Mouse (Mus musculus) forebrain, embryonic 12.5 days (tissue): ENCODE results near the gene Tmem179b. TPM values are rescaled to one million over a fixed set of nuclear protein-coding genes. Genes with fewer than 3 reads are reported as not detected.

ENCODE experiments used
- ATAC-seq: fragments of 200-750 bp; cut with Nextera tagmentation; 2 replicates; pipeline ENCODE4 v1.8.0; 2017; ENCODE audit warnings: moderate TSS enrichment; ENCODE audit not compliant: low FRiP score
- H3K27ac ChIP-seq: fragments of 300-500 bp; sonication (generic); 2 replicates; pipeline ENCODE4 v1.5.1; 2016; ENCODE audit warnings: mild to moderate bottlenecking
- H3K27me3 ChIP-seq: fragments of 300-500 bp; sonication (generic); 2 replicates; pipeline ENCODE4 v1.6.1; 2016; ENCODE audit warnings: mild to moderate bottlenecking
- H3K36me3 ChIP-seq: fragments of 300-500 bp; sonication (generic); replicated peaks from 2 replicates; pipeline ENCODE4 v1.6.1; 2016; ENCODE audit warnings: mild to moderate bottlenecking
- H3K4me1 ChIP-seq: fragments of 300-500 bp; sonication (generic); 2 replicates; pipeline ENCODE4 v1.6.1; 2016
- H3K4me2 ChIP-seq: fragments of 300-500 bp; sonication (generic); 2 replicates; pipeline ENCODE4 v1.6.1; 2016; ENCODE audit warnings: mild to moderate bottlenecking, moderate library complexity
- H3K4me3 ChIP-seq: fragments of 300-500 bp; sonication (generic); replicated peaks from 2 replicates; pipeline ENCODE4 v1.5.1; 2016; ENCODE audit warnings: mild to moderate bottlenecking
- H3K9ac ChIP-seq: fragments of 300-500 bp; sonication (generic); 2 replicates; pipeline ENCODE4 v1.6.1; 2016; ENCODE audit warnings: mild to moderate bottlenecking
- H3K9me3 ChIP-seq: fragments of 300-500 bp; sonication (generic); 2 replicates; pipeline ENCODE4 v1.6.1; 2016
- WGBS: fragments of 180-500 bp; shearing (Covaris S2); methylation state at CpG from one replicate; pipeline ENCODE4 v1.1.7; 2016; 5-methylcytosine and 5-hydroxymethylcytosine counted together
- polyA plus RNA-seq: library from polyadenylated mRNA; unstranded; fragments of >200 nt; fragmentation: Nextera tagmentation; extraction: Ambion mirVana; gene quantifications from 2 replicates; pipeline ENCODE4 v1.2.1, GENCODE M21; 2016

Gene Tmem179b
- 34.4 and 36.9 TPM in 2 replicates for polyA plus RNA-seq

DNA sequence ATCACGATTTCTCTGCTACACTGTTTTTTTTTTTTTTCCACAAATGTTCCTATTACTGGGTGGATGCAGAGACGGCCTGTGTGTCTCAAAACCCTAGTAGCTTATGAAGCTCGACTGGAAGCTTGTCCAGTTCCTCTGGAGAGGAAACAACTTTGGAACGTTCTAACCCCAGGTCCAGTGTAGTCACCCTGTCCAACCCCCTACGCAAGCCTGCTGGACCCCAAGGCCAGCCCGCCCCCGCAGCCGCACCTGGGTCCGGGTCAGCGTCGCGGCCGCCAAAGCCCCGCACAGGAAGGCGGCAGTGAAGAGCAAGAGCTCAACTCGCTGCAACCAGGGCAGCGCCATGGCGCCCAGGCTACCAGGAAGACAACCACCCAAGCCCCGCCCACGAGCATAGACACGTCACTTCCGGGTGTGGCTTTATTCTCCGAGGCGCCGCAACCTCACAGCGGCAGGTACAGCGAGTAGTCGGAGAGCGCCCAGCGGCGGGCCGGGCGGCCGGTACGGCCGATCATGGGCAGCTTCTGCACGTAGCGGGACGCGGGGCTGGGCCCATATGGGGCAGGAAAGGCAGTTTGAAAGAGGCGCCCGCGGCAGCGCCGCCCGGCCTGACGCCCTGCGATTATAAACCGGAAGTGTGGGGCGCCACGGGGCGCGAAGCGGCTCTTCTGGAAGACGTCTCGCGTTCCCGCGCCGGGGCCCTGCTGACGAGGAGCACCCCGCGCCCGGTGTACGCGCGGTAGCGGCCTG lies at the start of gene Tmem179b:
Tmem179b (minus strand) TSS at position 382 of the 750 bp plus-strand sequence.
- under 1% methylated on average over 68 of the region's 68 CpGs for WGBS
- peak within 1 kb of the TSS; percentile 98 for H3K4me2 ChIP-seq
- H3K9ac ChIP-seq: peak within 1 kb of the TSS; percentile 92
- H3K36me3 ChIP-seq: peaks cover 40% of the 10 kb centered on the region
- peaks cover 34% of the 10 kb centered on the region for H3K4me1 ChIP-seq
- H3K4me3 ChIP-seq: peak within 1 kb of the TSS; percentile 77
- H3K9me3 ChIP-seq: no peaks in the 10 kb centered on the region
- H3K27ac ChIP-seq: peak within 1 kb of the TSS; percentile 98
- ATAC-seq: peak; percentile 95
- no peaks in the 10 kb centered on the region for H3K27me3 ChIP-seq

DNA sequence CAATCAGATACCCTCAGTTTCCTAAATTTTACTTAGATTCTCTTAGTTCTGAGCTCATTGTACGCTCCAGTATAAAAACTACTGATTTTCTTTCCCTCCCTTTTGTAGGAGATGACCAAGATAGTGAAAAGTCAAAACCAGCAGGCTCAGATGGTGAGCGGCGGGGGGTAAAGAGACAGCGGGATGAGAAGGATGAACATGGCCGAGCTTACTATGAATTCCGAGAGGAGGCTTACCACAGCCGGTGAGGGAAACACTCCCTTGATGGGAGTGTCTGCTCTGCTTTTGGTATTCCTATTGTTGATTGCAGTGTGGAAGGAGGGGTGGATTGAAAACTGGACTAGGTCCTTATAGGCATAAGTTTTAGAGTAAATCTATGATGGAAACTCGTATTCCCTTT lies 48.4 kb upstream of the Tmem179b start:
- Histone ChIP-seq H3K9ac (peak overlapping the region; percentile 98; the same call in 1 of the 2 replicates), H3K9me3 (no peaks in the 10 kb centered on the region), H3K4me3 (peak overlapping the region; percentile 99), H3K36me3 (peaks cover 51% of the 10 kb centered on the region), H3K27ac (no peak overlapping the region), H3K27me3 (no peaks in the 10 kb centered on the region), H3K4me2 (peak overlapping the region; percentile 98), H3K4me1 (peaks cover 31% of the 10 kb centered on the region)
- ATAC-seq: no peak
- WGBS: 73% methylated on average over 8 of the region's 8 CpGs

DNA sequence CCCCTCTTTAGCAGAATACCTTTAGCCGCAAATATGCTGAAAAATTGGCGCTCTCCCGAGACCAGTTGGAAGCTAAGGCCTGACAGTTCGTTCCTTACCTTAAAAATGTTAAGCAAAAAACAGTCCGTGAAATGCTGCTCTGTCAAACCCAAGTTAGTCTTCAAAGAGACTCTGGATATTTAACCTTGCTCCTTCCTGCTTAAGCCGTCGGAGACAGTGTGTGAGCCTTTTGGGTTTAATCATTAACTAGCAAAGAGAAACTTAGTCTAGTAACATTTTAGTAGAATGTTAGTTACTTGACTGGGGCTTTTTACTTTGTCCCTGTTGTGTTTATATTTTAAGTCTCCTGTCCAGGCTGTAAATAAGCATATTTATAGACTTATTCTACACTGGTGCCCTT lies 46.9 kb upstream of the Tmem179b start:
- WGBS: 3% methylated on average over 7 of the region's 7 CpGs
- Histone ChIP-seq H3K4me1 (peaks cover 46% of the 10 kb centered on the region), H3K4me2 (peak overlapping the region; percentile 98), H3K9me3 (no peaks in the 10 kb centered on the region), H3K27ac (peak overlapping the region; percentile 100; the same call in 1 of the 2 replicates), H3K4me3 (peak overlapping the region; percentile 99), H3K27me3 (no peaks in the 10 kb centered on the region), H3K9ac (peak overlapping the region; percentile 98), H3K36me3 (peaks cover 41% of the 10 kb centered on the region)
- ATAC-seq: no peak

DNA sequence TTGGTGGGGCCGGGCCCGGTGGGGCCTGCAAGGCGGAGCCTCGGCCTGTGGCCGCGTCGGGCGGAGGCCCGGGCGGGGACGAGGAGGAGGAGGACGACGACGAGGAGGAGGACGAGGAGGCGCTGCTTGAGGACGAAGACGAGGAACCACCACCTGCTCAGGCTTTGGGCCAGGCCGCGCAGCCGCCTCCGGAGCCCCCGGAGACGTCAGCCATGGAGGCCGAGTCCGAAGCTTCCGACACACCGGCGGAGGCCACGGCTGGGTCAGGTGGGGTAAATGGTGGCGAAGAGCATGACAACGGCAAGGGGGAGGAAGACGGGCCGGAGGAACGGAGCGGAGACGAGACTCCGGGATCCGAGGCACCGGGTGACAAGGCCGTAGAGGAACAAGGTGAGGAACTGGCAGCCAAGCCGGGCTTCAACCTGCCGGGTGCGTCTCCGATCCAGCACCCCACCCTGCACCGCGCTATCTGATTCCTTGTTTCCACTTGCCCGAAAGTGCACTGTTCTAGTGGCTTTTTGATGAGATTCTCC lies 46.2 kb upstream of the Tmem179b start:
- peaks cover 52% of the 10 kb centered on the region for H3K4me1 ChIP-seq
- H3K36me3 ChIP-seq: peaks cover 40% of the 10 kb centered on the region
- ATAC-seq: peak; percentile 22; the same call in 1 of the 2 replicates
- no peaks in the 10 kb centered on the region for H3K27me3 ChIP-seq
- H3K9me3 ChIP-seq: no peaks in the 10 kb centered on the region
- under 1% methylated on average over 48 of the region's 48 CpGs for WGBS
- peak overlapping the region; percentile 100 for H3K27ac ChIP-seq
- H3K4me3 ChIP-seq: peak overlapping the region; percentile 99
- peak overlapping the region; percentile 98 for H3K4me2 ChIP-seq
- peak overlapping the region; percentile 98 for H3K9ac ChIP-seq

DNA sequence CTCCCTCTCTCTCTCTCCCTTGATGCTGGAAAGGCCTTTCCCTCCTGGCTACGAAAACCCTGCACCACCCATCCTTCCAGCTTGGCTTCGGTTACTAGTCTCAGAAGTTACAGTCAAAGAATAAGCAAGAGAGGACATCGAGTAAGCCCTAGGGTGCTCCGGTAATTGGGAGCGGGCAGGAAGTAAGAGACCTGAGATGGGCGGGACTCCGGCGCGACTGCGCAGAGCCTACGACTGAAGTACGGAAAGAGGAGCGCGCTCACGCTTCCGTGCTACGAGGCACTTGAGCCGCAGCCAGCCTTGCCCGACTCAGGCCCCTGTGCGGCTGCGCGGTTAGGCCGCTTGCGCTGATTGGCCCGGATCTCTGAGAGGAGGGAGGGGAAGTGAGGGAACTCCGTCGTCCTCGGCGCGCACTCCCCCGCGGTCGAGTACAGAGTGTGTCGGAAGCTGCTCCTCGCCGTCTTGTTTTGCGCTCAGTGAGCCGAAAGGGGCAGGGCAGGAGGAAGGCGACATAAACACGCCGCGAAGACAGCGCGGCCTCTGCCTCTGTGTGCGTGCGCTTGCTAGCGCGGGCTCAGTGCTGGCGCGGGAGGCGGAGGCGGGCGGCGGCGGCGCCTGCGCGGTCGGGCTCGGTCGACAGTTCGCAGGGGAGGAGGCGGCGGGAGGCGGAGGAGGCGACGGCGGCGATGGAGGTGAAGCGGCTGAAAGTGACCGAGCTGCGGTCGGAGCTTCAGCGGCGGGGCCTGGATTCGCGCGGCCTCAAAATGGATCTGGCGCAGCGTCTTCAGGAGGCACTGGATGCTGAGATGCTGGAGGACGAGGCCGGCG lies 45.5 kb upstream of the Tmem179b start, which contains the start of gene Hnrnpul2:
Hnrnpul2 (plus strand) TSS at position 415 of the 828 bp plus-strand sequence.
- under 1% methylated on average over 73 of the region's 83 CpGs for WGBS
- no peaks in the 10 kb centered on the region for H3K27me3 ChIP-seq
- H3K9me3 ChIP-seq: no peaks in the 10 kb centered on the region
- H3K27ac ChIP-seq: peak within 1 kb of the TSS; percentile 100
- H3K9ac ChIP-seq: peak within 1 kb of the TSS; percentile 98
- H3K4me3 ChIP-seq: peak within 1 kb of the TSS; percentile 99
- H3K36me3 ChIP-seq: peaks cover 39% of the 10 kb centered on the region
- H3K4me2 ChIP-seq: peak within 1 kb of the TSS; percentile 98
- peaks cover 55% of the 10 kb centered on the region for H3K4me1 ChIP-seq
- peak; percentile 96 for ATAC-seq

DNA sequence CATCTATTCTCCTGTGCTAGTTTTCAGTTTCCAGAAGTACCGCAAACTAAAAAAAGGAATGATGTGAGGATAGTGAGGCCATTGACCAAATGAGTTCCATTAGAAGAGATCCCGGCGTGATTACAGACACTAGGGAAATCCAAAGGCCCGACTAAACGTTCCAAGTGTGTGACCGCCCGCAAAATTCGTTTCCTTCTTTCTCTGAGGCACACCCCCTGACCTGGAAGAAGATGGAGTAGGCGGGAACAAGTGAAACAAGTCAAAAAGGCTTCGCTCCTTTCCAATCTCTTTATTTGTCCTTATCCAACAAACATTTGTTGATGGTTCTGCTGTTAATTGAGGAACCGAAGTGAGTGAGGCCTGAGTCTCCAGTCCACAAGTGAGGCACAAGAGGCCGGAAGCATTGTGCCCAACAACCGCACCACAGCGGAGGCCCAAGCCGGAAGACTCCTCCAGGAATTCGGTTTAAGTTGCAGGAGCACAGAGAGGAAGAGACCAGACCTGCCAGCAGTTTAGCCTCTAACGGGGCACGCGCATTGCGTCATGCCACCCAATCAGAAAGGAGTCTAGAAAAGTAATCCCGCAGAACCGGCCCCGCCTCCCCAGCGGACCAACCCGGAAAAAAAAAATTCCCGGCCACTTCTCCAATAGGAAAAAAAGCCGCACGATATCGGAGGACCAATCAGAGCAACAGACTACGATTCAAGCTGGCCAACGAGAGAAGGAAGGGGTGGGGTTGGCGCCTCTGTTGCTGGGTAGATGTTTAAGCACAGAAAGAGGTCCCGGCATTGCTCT lies 44.7 kb upstream of the Tmem179b start, which contains the start of gene Ttc9c:
Ttc9c (minus strand) TSS at position 533 of the 795 bp plus-strand sequence.
- H3K9ac ChIP-seq: peak within 1 kb of the TSS; percentile 98
- H3K4me3 ChIP-seq: peak within 1 kb of the TSS; percentile 99
- peaks cover 55% of the 10 kb centered on the region for H3K4me1 ChIP-seq
- peaks cover 38% of the 10 kb centered on the region for H3K36me3 ChIP-seq
- WGBS: under 1% methylated on average over 33 of the region's 33 CpGs
- H3K4me2 ChIP-seq: peak within 1 kb of the TSS; percentile 98
- ATAC-seq: peak; percentile 94
- H3K9me3 ChIP-seq: no peaks in the 10 kb centered on the region
- H3K27me3 ChIP-seq: no peaks in the 10 kb centered on the region
- peak within 1 kb of the TSS; percentile 100 for H3K27ac ChIP-seq

DNA sequence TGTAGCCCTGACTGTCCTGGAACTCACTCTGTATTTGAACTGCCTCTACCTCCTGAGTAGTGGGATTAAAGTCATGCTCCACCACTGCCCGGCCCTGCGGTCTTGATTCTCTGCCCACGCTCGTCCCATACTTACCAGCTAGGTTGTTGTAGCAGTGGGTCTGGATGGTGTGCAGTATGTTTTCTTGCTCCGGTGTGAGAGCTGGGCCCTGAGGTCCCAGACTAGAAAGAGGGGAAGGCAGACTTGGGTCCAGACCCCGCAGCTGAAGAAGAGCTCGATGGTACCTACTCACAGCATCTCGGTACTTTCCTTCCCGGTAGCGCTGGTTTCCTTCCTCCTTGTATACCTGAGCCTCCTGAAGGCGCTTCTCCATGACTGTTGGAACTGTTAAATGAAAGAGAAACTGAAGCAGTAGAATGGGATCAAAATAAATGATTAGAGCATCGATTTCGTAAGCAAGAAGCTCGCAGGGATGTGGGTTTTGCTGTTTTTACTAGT lies 44.1 kb upstream of the Tmem179b start:
- Histone ChIP-seq H3K4me1 (peaks cover 53% of the 10 kb centered on the region), H3K36me3 (peaks cover 37% of the 10 kb centered on the region), H3K4me2 (peak overlapping the region; percentile 98), H3K9ac (peak overlapping the region; percentile 87), H3K27ac (peak overlapping the region; percentile 100), H3K4me3 (peak overlapping the region; percentile 99), H3K27me3 (no peaks in the 10 kb centered on the region), H3K9me3 (no peaks in the 10 kb centered on the region)
- 29% methylated on average over 14 of the region's 14 CpGs for WGBS
- no peak for ATAC-seq

DNA sequence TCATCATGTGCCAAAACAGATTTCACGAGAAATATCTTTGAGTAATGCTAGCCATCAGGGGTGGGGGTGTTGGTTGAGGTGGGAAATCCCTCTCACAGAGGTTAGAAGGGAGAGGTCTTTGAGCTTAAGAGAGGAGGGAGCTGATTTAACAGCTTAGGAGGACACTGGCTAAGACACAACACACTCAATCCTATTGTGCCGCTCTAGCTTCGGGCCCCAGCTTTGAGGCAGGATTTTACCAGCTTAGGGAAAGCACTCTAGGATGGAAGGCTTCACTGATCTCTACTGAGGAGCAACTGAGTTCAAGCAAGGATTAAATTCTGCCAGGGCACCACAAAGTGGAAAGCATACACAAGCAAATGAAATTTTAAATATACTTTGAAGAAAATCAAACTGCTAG lies 42.7 kb upstream of the Tmem179b start:
- 0 out of 2 replicates have a peak overlapping the region, but pooled peaks have one; percentile 12 for H3K4me3 ChIP-seq
- WGBS: 46% methylated on average over 3 of the region's 3 CpGs
- ATAC-seq: no peak
- H3K4me1 ChIP-seq: peaks cover 40% of the 10 kb centered on the region
- H3K27me3 ChIP-seq: no peaks in the 10 kb centered on the region
- no peaks in the 10 kb centered on the region for H3K9me3 ChIP-seq
- H3K4me2 ChIP-seq: peak overlapping the region; percentile 35
- H3K36me3 ChIP-seq: peaks cover 42% of the 10 kb centered on the region
- H3K27ac ChIP-seq: no peak overlapping the region
- peak overlapping the region; percentile 30 for H3K9ac ChIP-seq

DNA sequence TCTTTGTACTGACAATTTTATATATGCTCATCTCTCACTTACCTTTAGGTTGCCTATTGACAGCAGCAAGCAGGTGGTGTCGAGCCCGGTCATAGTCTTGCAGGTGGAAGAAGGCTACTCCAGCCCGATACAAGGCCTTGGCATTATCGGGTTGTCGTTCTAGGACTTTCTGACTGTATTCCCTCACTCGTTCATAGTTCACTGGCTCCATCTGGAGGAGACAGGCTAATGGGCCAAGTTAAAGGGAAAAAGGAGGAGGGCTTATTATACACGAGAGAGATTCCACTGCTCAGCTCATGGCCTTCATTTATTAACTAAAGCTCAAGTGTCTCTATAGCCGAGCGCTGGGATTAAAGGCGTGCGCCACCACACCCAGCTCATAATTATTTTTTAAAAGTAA lies 41.5 kb upstream of the Tmem179b start:
- peaks cover 51% of the 10 kb centered on the region for H3K36me3 ChIP-seq
- H3K27ac ChIP-seq: no peak overlapping the region
- H3K9me3 ChIP-seq: no peaks in the 10 kb centered on the region
- no peak for ATAC-seq
- no peak overlapping the region for H3K4me3 ChIP-seq
- H3K4me1 ChIP-seq: peaks cover 33% of the 10 kb centered on the region
- WGBS: 80% methylated on average over 11 of the region's 11 CpGs
- 0 out of 2 replicates have a peak overlapping the region, but pooled peaks have one; percentile 38 for H3K9ac ChIP-seq
- no peak overlapping the region for H3K4me2 ChIP-seq
- H3K27me3 ChIP-seq: no peaks in the 10 kb centered on the region

DNA sequence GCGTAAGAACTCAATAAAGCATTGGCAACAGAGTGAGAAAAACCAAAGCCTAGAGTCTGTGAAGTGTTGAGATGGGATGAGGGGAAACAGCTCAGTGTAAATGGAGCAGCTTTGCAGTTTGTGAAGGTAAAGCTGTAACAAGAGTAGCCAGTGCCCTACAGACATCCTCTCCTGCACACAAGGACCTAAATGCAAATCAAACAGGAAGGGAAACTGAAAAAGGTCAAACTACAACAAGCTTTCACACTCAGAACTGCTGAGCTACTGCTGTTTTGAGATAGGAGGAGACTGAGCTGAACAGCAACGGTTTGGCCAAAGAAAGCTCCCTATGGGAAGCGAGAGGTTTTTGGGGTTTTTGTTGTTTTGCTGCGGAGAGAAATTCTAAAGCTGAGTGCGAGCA lies 32.5 kb upstream of the Tmem179b start:
- Histone ChIP-seq H3K9me3 (no peaks in the 10 kb centered on the region), H3K4me1 (peaks cover 15% of the 10 kb centered on the region), H3K27me3 (no peaks in the 10 kb centered on the region), H3K4me3 (no peak overlapping the region), H3K36me3 (peaks cover 69% of the 10 kb centered on the region), H3K27ac (no peak overlapping the region), H3K4me2 (no peak overlapping the region), H3K9ac (no peak overlapping the region)
- WGBS: 97% methylated on average over 5 of the region's 5 CpGs
- no peak for ATAC-seq
